Mouse (Mus musculus): ENCODE data around the gene Cpeb3.
"Not testable (repeated sequence)": the region's sequence is repeated elsewhere in the genome, so short reads cannot be mapped to it uniquely, and the experiment has no call there.

The Cpeb3 gene

GRCm38 (mm10) chr19:37206641-37207302 is 1.6 kb downstream of the Cpeb3 start:
- DNase-seq = peak; percentile 56

GRCm38 (mm10) chr19:37205155-37205554 is 3.2 kb downstream of the Cpeb3 start:
- not testable (repeated sequence) for DNase-seq

- no peak for DNase-seq
Measured at GRCm38 (mm10) chr19:37203371-37203770, 5.0 kb downstream of the Cpeb3 start.

- no peak for DNase-seq
Measured at GRCm38 (mm10) chr19:37199889-37200288, 8.5 kb downstream of the Cpeb3 start.

- DNase-seq = no peak
Measured at GRCm38 (mm10) chr19:37198165-37198880, 10.1 kb downstream of the Cpeb3 start.

- no peak for DNase-seq
Measured at GRCm38 (mm10) chr19:37192475-37193058, 15.8 kb downstream of the Cpeb3 start.

GRCm38 (mm10) chr19:37188366-37188948 is 19.9 kb downstream of the Cpeb3 start:
- DNase-seq = no peak

- peak; percentile 81 for DNase-seq
Measured at GRCm38 (mm10) chr19:37177819-37178708, 30.3 kb downstream of the Cpeb3 start.

- no peak for DNase-seq
Measured at GRCm38 (mm10) chr19:37176879-37177462, 31.4 kb downstream of the Cpeb3 start.

GRCm38 (mm10) chr19:37175919-37176318 is 32.5 kb downstream of the Cpeb3 start:
- peak; percentile 60 for DNase-seq

- DNase-seq = no peak
Measured at GRCm38 (mm10) chr19:37175436-37175805, 33.0 kb downstream of the Cpeb3 start.

- peak; percentile 74 for DNase-seq
Measured at GRCm38 (mm10) chr19:37174716-37175435, 33.5 kb downstream of the Cpeb3 start.

- peak; percentile 66 for DNase-seq
Measured at GRCm38 (mm10) chr19:37174116-37174715, 34.2 kb downstream of the Cpeb3 start.

- no peak for DNase-seq
Measured at GRCm38 (mm10) chr19:37173331-37174115, 34.9 kb downstream of the Cpeb3 start.

- no peak for DNase-seq
Measured at GRCm38 (mm10) chr19:37172566-37173130, 35.8 kb downstream of the Cpeb3 start.

GRCm38 (mm10) chr19:37172096-37172495 is 36.3 kb downstream of the Cpeb3 start:
- DNase-seq = no peak

- DNase-seq = no peak
Measured at GRCm38 (mm10) chr19:37156770-37157336, 51.5 kb downstream of the Cpeb3 start.

- DNase-seq = no peak
Measured at GRCm38 (mm10) chr19:37156040-37156439, 52.4 kb downstream of the Cpeb3 start.

- DNase-seq = no peak
Measured at GRCm38 (mm10) chr19:37147145-37147544, 61.3 kb downstream of the Cpeb3 start.

GRCm38 (mm10) chr19:37145846-37146245 is 62.6 kb downstream of the Cpeb3 start:
- no peak for DNase-seq

Data from retina, postnatal 1 day (tissue).